Mouse (Mus musculus): ENCODE measurements around the gene Dnajc12. TPM values are rescaled to one million over a fixed set of nuclear protein-coding genes. Genes with fewer than 3 reads are reported as not detected.
A peak's percentile ranks its signal among the peaks of the same experiment; 100 is the strongest.
"Not testable (repeated sequence)": the region's sequence is repeated elsewhere in the genome, so short reads cannot be mapped to it uniquely, and the experiment has no call there.

The Dnajc12 gene
- total and polyA plus RNA-seq, 3 experiments = 3.5 to 13.5 (median 11.6) TPM

GRCm38 (mm10) chr10:63338914-63339643 is 43.2 kb upstream of the Dnajc12 start:
- intact Hi-C loops (cut with DNase I) = loop anchor here (1.0 to 5.0 kb wide), 4 partner anchors 38 to 317 kb away; partner anchors contain the start of genes Hnrnph3 and Pbld2
- peak; percentile 34 for TF ChIP-seq CTCF (IDR thresholded peaks at IDR 0.05)
- TF ChIP-seq EP300 (IDR thresholded peaks at IDR 0.05; ENCODE audit: insufficient read depth, low read depth, low read length) = peak; percentile 31; the same call in 1 of the 2 replicates
- peak; percentile 96 for TF ChIP-seq POLR2A (IDR thresholded peaks at IDR 0.05; ENCODE audit: insufficient read depth, low read depth, low read length)
- Histone ChIP-seq H3K4me1 (ENCODE audit: control insufficient read depth, insufficient read depth, low read length) (peaks cover 3% of the 10 kb centered on the region; the same call in 1 of the 2 replicates), H3K79me2 (replicated peaks; ENCODE audit: control insufficient read depth, insufficient read depth, low read length) (no peaks in the 10 kb centered on the region), H3K36me3 (ENCODE audit: control insufficient read depth, insufficient read depth, low read length) (peaks cover 8% of the 10 kb centered on the region), H3K27me3 (ENCODE audit: control insufficient read depth, insufficient read depth, low read length) (no peaks in the 10 kb centered on the region), H3K9ac (ENCODE audit: low read depth, low read length) (peak overlapping the region; percentile 99), H3K4me3 (peak overlapping the region; percentile 70), H3K27ac (peak overlapping the region; percentile 94)
- DNase-seq = peak; percentile 94 to 96
- WGBS = 5% methylated on average over 27 of the region's 74 CpGs

GRCm38 (mm10) chr10:63341351-63341750 is 40.9 kb upstream of the Dnajc12 start:
- Histone ChIP-seq H3K36me3 (ENCODE audit: control insufficient read depth, insufficient read depth, low read length) (peaks cover 6% of the 10 kb centered on the region), H3K27me3 (ENCODE audit: control insufficient read depth, insufficient read depth, low read length) (no peaks in the 10 kb centered on the region), H3K79me2 (replicated peaks; ENCODE audit: control insufficient read depth, insufficient read depth, low read length) (no peaks in the 10 kb centered on the region), H3K27ac (no peak overlapping the region), H3K9ac (ENCODE audit: low read depth, low read length) (no peak overlapping the region), H3K4me1 (ENCODE audit: control insufficient read depth, insufficient read depth, low read length) (peaks cover 3% of the 10 kb centered on the region; the same call in 1 of the 2 replicates), H3K4me3 (no peak overlapping the region)
- TF ChIP-seq CTCF (IDR thresholded peaks at IDR 0.05) (no peak), EP300 (IDR thresholded peaks at IDR 0.05; ENCODE audit: insufficient read depth, low read depth, low read length) (no peak), POLR2A (IDR thresholded peaks at IDR 0.05; ENCODE audit: insufficient read depth, low read depth, low read length) (no peak)
- DNase-seq = no peak
- intact Hi-C loops (cut with DNase I) = no loop called here
- WGBS = 84% methylated on average over 2 of the region's 2 CpGs

GRCm38 (mm10) chr10:63344751-63345150 is 37.5 kb upstream of the Dnajc12 start:
- Histone ChIP-seq H3K27ac (no peak overlapping the region), H3K4me3 (no peak overlapping the region), H3K36me3 (ENCODE audit: control insufficient read depth, insufficient read depth, low read length) (no peaks in the 10 kb centered on the region), H3K27me3 (ENCODE audit: control insufficient read depth, insufficient read depth, low read length) (no peaks in the 10 kb centered on the region), H3K79me2 (replicated peaks; ENCODE audit: control insufficient read depth, insufficient read depth, low read length) (no peaks in the 10 kb centered on the region), H3K9ac (ENCODE audit: low read depth, low read length) (no peak overlapping the region), H3K4me1 (ENCODE audit: control insufficient read depth, insufficient read depth, low read length) (no peaks in the 10 kb centered on the region)
- WGBS = 92% methylated on average over 3 of the region's 3 CpGs
- TF ChIP-seq CTCF (IDR thresholded peaks at IDR 0.05) = no peak
- TF ChIP-seq POLR2A (IDR thresholded peaks at IDR 0.05; ENCODE audit: insufficient read depth, low read depth, low read length) = no peak
- no peak for TF ChIP-seq EP300 (IDR thresholded peaks at IDR 0.05; ENCODE audit: insufficient read depth, low read depth, low read length)
- intact Hi-C loops (cut with DNase I) = no loop called here
- no peak for DNase-seq

- Histone ChIP-seq H3K36me3 (ENCODE audit: control insufficient read depth, insufficient read depth, low read length) (no peaks in the 10 kb centered on the region), H3K79me2 (replicated peaks; ENCODE audit: control insufficient read depth, insufficient read depth, low read length) (no peaks in the 10 kb centered on the region), H3K4me1 (ENCODE audit: control insufficient read depth, insufficient read depth, low read length) (no peaks in the 10 kb centered on the region), H3K9ac (ENCODE audit: low read depth, low read length) (no peak overlapping the region), H3K27ac (no peak overlapping the region), H3K27me3 (ENCODE audit: control insufficient read depth, insufficient read depth, low read length) (no peaks in the 10 kb centered on the region), H3K4me3 (no peak overlapping the region)
- DNase-seq = no peak
- 81% methylated on average over 3 of the region's 3 CpGs for WGBS
- intact Hi-C loops (cut with DNase I) = no loop called here
- TF ChIP-seq EP300 (IDR thresholded peaks at IDR 0.05; ENCODE audit: insufficient read depth, low read depth, low read length) (no peak), CTCF (IDR thresholded peaks at IDR 0.05) (no peak), POLR2A (IDR thresholded peaks at IDR 0.05; ENCODE audit: insufficient read depth, low read depth, low read length) (no peak)
Observed at GRCm38 (mm10) chr10:63348291-63348690, 34.0 kb upstream of the Dnajc12 start.

GRCm38 (mm10) chr10:63350666-63351065 is 31.6 kb upstream of the Dnajc12 start:
- Histone ChIP-seq H3K4me1 (ENCODE audit: control insufficient read depth, insufficient read depth, low read length) (no peaks in the 10 kb centered on the region), H3K36me3 (ENCODE audit: control insufficient read depth, insufficient read depth, low read length) (no peaks in the 10 kb centered on the region), H3K79me2 (replicated peaks; ENCODE audit: control insufficient read depth, insufficient read depth, low read length) (no peaks in the 10 kb centered on the region), H3K27me3 (ENCODE audit: control insufficient read depth, insufficient read depth, low read length) (no peaks in the 10 kb centered on the region), H3K27ac (no peak overlapping the region), H3K9ac (ENCODE audit: low read depth, low read length) (no peak overlapping the region), H3K4me3 (no peak overlapping the region)
- no peak for TF ChIP-seq EP300 (IDR thresholded peaks at IDR 0.05; ENCODE audit: insufficient read depth, low read depth, low read length)
- no peak for TF ChIP-seq POLR2A (IDR thresholded peaks at IDR 0.05; ENCODE audit: insufficient read depth, low read depth, low read length)
- TF ChIP-seq CTCF (IDR thresholded peaks at IDR 0.05) = no peak
- 88% methylated on average over 7 of the region's 7 CpGs for WGBS
- DNase-seq = no peak
- intact Hi-C loops (cut with DNase I) = no loop called here

GRCm38 (mm10) chr10:63351099-63351498 is 31.1 kb upstream of the Dnajc12 start:
- H3K4me1 ChIP-seq (ENCODE audit: control insufficient read depth, insufficient read depth, low read length); H3K36me3 ChIP-seq (ENCODE audit: control insufficient read depth, insufficient read depth, low read length); H3K27me3 ChIP-seq (ENCODE audit: control insufficient read depth, insufficient read depth, low read length); H3K27ac ChIP-seq; DNase-seq; H3K9ac ChIP-seq (ENCODE audit: low read depth, low read length); H3K79me2 ChIP-seq (replicated peaks; ENCODE audit: control insufficient read depth, insufficient read depth, low read length); intact Hi-C loops (cut with DNase I); H3K4me3 ChIP-seq: not testable (repeated sequence)
- WGBS = 81% methylated on average over 7 of the region's 7 CpGs
